Mouse (Mus musculus) intestine, embryonic 16.5 days (tissue): ENCODE measurements around the gene Mme. TPM values are rescaled to one million over a fixed set of nuclear protein-coding genes. Genes with fewer than 3 reads are reported as not detected.
A peak's percentile ranks its signal among the peaks of the same experiment; 100 is the strongest.

Experiments
- ATAC-seq: fragments of 200-750 bp; cut with Nextera tagmentation; 2 replicates; pipeline ENCODE4 v1.8.0; 2017; ENCODE audit warnings: moderate TSS enrichment, moderate library complexity
- H3K27ac ChIP-seq: fragments of 300-500 bp; sonication (generic); 2 replicates; pipeline ENCODE4 v1.5.1; 2014; ENCODE audit warnings: mild to moderate bottlenecking, low read length
- H3K27me3 ChIP-seq: fragments of 300-500 bp; sonication (generic); replicated peaks from 2 replicates; pipeline ENCODE4 v1.6.1; 2014; ENCODE audit warnings: low read length, control low read depth, mixed read lengths; ENCODE audit not compliant: control insufficient read depth, insufficient read depth
- H3K36me3 ChIP-seq: fragments of 300-500 bp; sonication (generic); 2 replicates; pipeline ENCODE4 v1.6.1; 2014; ENCODE audit warnings: low read length, control low read depth; ENCODE audit not compliant: control insufficient read depth, insufficient read depth
- H3K4me1 ChIP-seq: fragments of 300-500 bp; sonication (generic); 2 replicates; pipeline ENCODE4 v1.6.1; 2014; ENCODE audit warnings: low read length, control low read depth, mixed read lengths; ENCODE audit not compliant: control insufficient read depth, insufficient read depth
- H3K4me2 ChIP-seq: fragments of 300-500 bp; sonication (generic); 2 replicates; pipeline ENCODE4 v1.6.1; 2014; ENCODE audit warnings: low read depth, low read length, control low read depth
- H3K4me3 ChIP-seq: fragments of 300-500 bp; sonication (generic); 2 replicates; pipeline ENCODE4 v1.5.1; 2014; ENCODE audit warnings: mild to moderate bottlenecking, low read length
- H3K9ac ChIP-seq: fragments of 300-500 bp; sonication (generic); 2 replicates; pipeline ENCODE4 v1.6.1; 2014; ENCODE audit warnings: low read depth, low read length
- H3K9me3 ChIP-seq: fragments of 300-500 bp; sonication (generic); 2 replicates; pipeline ENCODE4 v1.6.1; 2016; ENCODE audit warnings: low read length, control low read depth; ENCODE audit not compliant: control insufficient read depth
- WGBS: fragments of 180-500 bp; shearing (Covaris S2); extraction: QIAGEN DNeasy Blood & Tissue Kit; methylation state at CpG from one replicate; pipeline ENCODE4 v1.1.7; 2014; 5-methylcytosine and 5-hydroxymethylcytosine counted together
- polyA plus RNA-seq: library from polyadenylated mRNA; unstranded; fragments of >200 nt; fragmentation: Nextera tagmentation; extraction: Ambion mirVana; gene quantifications from 2 replicates; pipeline ENCODE4 v1.2.1, GENCODE M21; 2015

Mme gene
- polyA plus RNA-seq, 1 experiment from 2014 or later = 12.9 TPM

- no peak overlapping the region for H3K27ac ChIP-seq
- H3K4me1 ChIP-seq = no peaks in the 10 kb centered on the region
- H3K9ac ChIP-seq = no peak overlapping the region
- H3K4me2 ChIP-seq = no peak overlapping the region
- H3K9me3 ChIP-seq = no peaks in the 10 kb centered on the region
- H3K36me3 ChIP-seq = no peaks in the 10 kb centered on the region
- no peak overlapping the region for H3K4me3 ChIP-seq
- no peak for ATAC-seq
- WGBS = 81% methylated on average over 5 of the region's 5 CpGs
- no peaks in the 10 kb centered on the region for H3K27me3 ChIP-seq
Measured at GRCm38 (mm10) chr3:63344998-63345397, 103.7 kb downstream of the Mme start.

- ATAC-seq = peak; percentile 53; the same call in 1 of the 2 replicates
Measured at GRCm38 (mm10) chr3:63348893-63349426, 107.6 kb downstream of the Mme start.

GRCm38 (mm10) chr3:63350242-63350641 is 108.9 kb downstream of the Mme start:
- 66% methylated on average over 4 of the region's 4 CpGs for WGBS

More at GRCm38 (mm10) chr3:63348893-63349426, 107.6 kb downstream of the Mme start:
- no peaks in the 10 kb centered on the region for H3K9me3 ChIP-seq
- no peak overlapping the region for H3K9ac ChIP-seq
- 79% methylated on average over 2 of the region's 2 CpGs for WGBS
- no peak overlapping the region for H3K27ac ChIP-seq
- H3K27me3 ChIP-seq = no peaks in the 10 kb centered on the region
- no peaks in the 10 kb centered on the region for H3K36me3 ChIP-seq
- no peak overlapping the region for H3K4me3 ChIP-seq
- no peaks in the 10 kb centered on the region for H3K4me1 ChIP-seq
- no peak overlapping the region for H3K4me2 ChIP-seq

GRCm38 (mm10) chr3:63350704-63351103 is 109.4 kb downstream of the Mme start:
- ATAC-seq = peak; percentile 60

More at GRCm38 (mm10) chr3:63350242-63350641, 108.9 kb downstream of the Mme start:
- H3K27me3 ChIP-seq = no peaks in the 10 kb centered on the region
- no peak overlapping the region for H3K27ac ChIP-seq
- peak; percentile 70; the same call in 1 of the 2 replicates for ATAC-seq
- H3K4me3 ChIP-seq = no peak overlapping the region
- H3K36me3 ChIP-seq = no peaks in the 10 kb centered on the region
- H3K9ac ChIP-seq = no peak overlapping the region
- H3K4me2 ChIP-seq = no peak overlapping the region
- H3K9me3 ChIP-seq = no peaks in the 10 kb centered on the region
- H3K4me1 ChIP-seq = no peaks in the 10 kb centered on the region

GRCm38 (mm10) chr3:63351680-63352260 is 110.4 kb downstream of the Mme start:
- H3K36me3 ChIP-seq = no peaks in the 10 kb centered on the region
- no peaks in the 10 kb centered on the region for H3K4me1 ChIP-seq
- no peaks in the 10 kb centered on the region for H3K27me3 ChIP-seq
- 85% methylated on average over 1 of the region's 1 CpGs for WGBS
- H3K4me3 ChIP-seq = no peak overlapping the region
- no peak overlapping the region for H3K9ac ChIP-seq
- H3K9me3 ChIP-seq = no peaks in the 10 kb centered on the region
- no peak for ATAC-seq
- H3K27ac ChIP-seq = no peak overlapping the region
- H3K4me2 ChIP-seq = no peak overlapping the region

More at GRCm38 (mm10) chr3:63350704-63351103, 109.4 kb downstream of the Mme start:
- no peak overlapping the region for H3K9ac ChIP-seq
- 37% methylated on average over 3 of the region's 3 CpGs for whole genome bisulfite sequencing
- no peak overlapping the region for H3K27ac ChIP-seq
- no peaks in the 10 kb centered on the region for H3K27me3 ChIP-seq
- H3K9me3 ChIP-seq = no peaks in the 10 kb centered on the region
- no peak overlapping the region for H3K4me3 ChIP-seq
- no peak overlapping the region for H3K4me2 ChIP-seq
- no peaks in the 10 kb centered on the region for H3K4me1 ChIP-seq
- no peaks in the 10 kb centered on the region for H3K36me3 ChIP-seq

- Histone ChIP-seq H3K4me3 (no peak overlapping the region), H3K9me3 (no peaks in the 10 kb centered on the region), H3K27ac (no peak overlapping the region), H3K36me3 (no peaks in the 10 kb centered on the region), H3K9ac (no peak overlapping the region), H3K4me1 (no peaks in the 10 kb centered on the region), H3K4me2 (no peak overlapping the region), H3K27me3 (no peaks in the 10 kb centered on the region)
- 60% methylated on average over 1 of the region's 1 CpGs for WGBS
- peak; percentile 89 for ATAC-seq
Measured at GRCm38 (mm10) chr3:63359512-63359911, 118.2 kb downstream of the Mme start.

GRCm38 (mm10) chr3:63384989-63385388 is 143.7 kb downstream of the Mme start:
- H3K27me3 ChIP-seq = no peaks in the 10 kb centered on the region
- H3K4me1 ChIP-seq = no peaks in the 10 kb centered on the region
- WGBS = 41% methylated on average over 2 of the region's 2 CpGs
- ATAC-seq = peak; percentile 91
- no peaks in the 10 kb centered on the region for H3K36me3 ChIP-seq
- no peak overlapping the region for H3K9ac ChIP-seq
- no peak overlapping the region for H3K4me2 ChIP-seq
- no peak overlapping the region for H3K27ac ChIP-seq
- no peak overlapping the region for H3K4me3 ChIP-seq
- H3K9me3 ChIP-seq = no peaks in the 10 kb centered on the region

GRCm38 (mm10) chr3:63390774-63391173 is 149.4 kb downstream of the Mme start:
- H3K4me1 ChIP-seq = no peaks in the 10 kb centered on the region
- no peaks in the 10 kb centered on the region for H3K27me3 ChIP-seq
- no peaks in the 10 kb centered on the region for H3K9me3 ChIP-seq
- no peak overlapping the region for H3K9ac ChIP-seq
- no peak for ATAC-seq
- no peaks in the 10 kb centered on the region for H3K36me3 ChIP-seq
- no peak overlapping the region for H3K4me3 ChIP-seq
- WGBS = 70% methylated on average over 2 of the region's 2 CpGs
- no peak overlapping the region for H3K4me2 ChIP-seq
- H3K27ac ChIP-seq = no peak overlapping the region

GRCm38 (mm10) chr3:63391348-63391747 is 150.0 kb downstream of the Mme start:
- no peaks in the 10 kb centered on the region for H3K9me3 ChIP-seq
- no peak overlapping the region for H3K4me2 ChIP-seq
- H3K4me1 ChIP-seq = no peaks in the 10 kb centered on the region
- no peaks in the 10 kb centered on the region for H3K36me3 ChIP-seq
- no peak overlapping the region for H3K9ac ChIP-seq
- no peak overlapping the region for H3K27ac ChIP-seq
- H3K27me3 ChIP-seq = no peaks in the 10 kb centered on the region
- ATAC-seq = no peak
- 63% methylated on average over 2 of the region's 2 CpGs for WGBS
- no peak overlapping the region for H3K4me3 ChIP-seq
